Mouse (Mus musculus) stomach, postnatal 0 days (tissue): ENCODE data around the gene Tcf15.

Source experiments
- CTCF ChIP-seq: IDR thresholded peaks from 2 replicates; pipeline ENCODE4 v1.5.1; 2016; ENCODE audit warnings: antibody characterized with exemption, low read depth, mild to moderate bottlenecking, moderate library complexity
- EP300 ChIP-seq: optimal IDR thresholded peaks from 2 replicates; pipeline ENCODE3; 2016; ENCODE audit warnings: antibody characterized with exemption

- no peak for TF ChIP-seq CTCF
- TF ChIP-seq EP300, result no peak
Measured at GRCm38 (mm10) chr2:152101761-152102160, 41.6 kb upstream of the Tcf15 start.
